Mouse (Mus musculus): ENCODE data around the gene Slc2a12. TPM values are rescaled to one million over a fixed set of nuclear protein-coding genes. Genes with fewer than 3 reads are reported as not detected.
A peak's percentile ranks its signal among the peaks of the same experiment; 100 is the strongest.

The Slc2a12 gene
- total RNA-seq, 4 experiments from 2014 or later: 3.0 to 4.3 (median 3.9) TPM

GRCm38 (mm10) chr10:22726295-22726694 lies 81.5 kb downstream of the Slc2a12 start:
- DNase-seq (ENCODE audit: low spot score in 2 of 2): no peak

- DNase-seq (ENCODE audit: low spot score in 2 of 2): no peak
These were observed 83.4 kb downstream of the Slc2a12 start for GRCm38 (mm10) chr10:22728257-22728656.

GRCm38 (mm10) chr10:22730266-22730991 lies 85.6 kb downstream of the Slc2a12 start:
- peak in 1 of 2 experiments; percentile 37 for DNase-seq (ENCODE audit: low spot score in 2 of 2)

GRCm38 (mm10) chr10:22730992-22731271 lies 86.1 kb downstream of the Slc2a12 start:
- no peak for DNase-seq (ENCODE audit: low spot score in 2 of 2)

DNA sequence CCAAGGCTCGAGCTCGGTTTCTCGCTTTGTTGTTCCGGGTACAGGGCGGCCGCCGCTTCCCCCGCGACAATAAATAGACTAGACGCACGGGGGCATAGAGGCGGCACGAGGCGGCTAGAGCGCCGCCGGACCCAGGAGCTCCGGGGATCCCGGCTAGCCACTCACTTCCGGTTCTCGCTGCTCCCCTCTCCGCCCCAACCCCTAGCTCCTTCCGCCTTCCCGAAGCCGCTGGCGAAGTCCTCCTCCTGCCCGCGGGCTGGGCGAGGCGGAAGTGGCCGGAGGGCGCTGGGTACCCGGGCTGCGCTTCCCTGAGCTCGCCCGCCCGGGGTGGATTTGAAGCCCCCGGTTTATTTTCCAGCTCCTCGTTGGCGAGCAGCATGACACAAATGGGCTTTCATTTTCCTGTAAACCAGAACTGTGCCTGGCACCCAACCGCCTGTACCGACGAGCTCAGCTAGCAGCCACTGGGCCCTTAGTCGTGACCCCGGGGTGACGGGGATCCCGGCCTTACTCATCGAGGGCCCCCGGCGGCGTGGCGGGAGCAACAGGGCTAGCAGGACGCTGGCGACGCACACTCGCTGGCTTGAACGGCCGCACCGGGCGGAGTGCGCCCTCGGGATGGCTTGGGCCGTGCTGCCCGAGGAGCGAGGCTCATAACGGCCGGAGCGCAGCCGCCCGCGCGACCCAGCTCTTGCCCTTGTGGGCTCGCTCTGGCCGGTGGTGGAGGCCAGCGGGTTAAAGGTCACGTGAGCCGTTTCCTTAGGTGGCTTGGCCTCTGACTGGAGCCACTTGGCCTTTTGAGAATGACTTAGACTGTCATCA lies 86.7 kb downstream of the Slc2a12 start, which contains the start of gene Tbpl1:
Tbpl1 (minus strand) TSS at position 667 of the 822 bp plus-strand sequence.
- peak; percentile 85 to 96 for DNase-seq (ENCODE audit: low spot score in 2 of 2)

GRCm38 (mm10) chr10:22732181-22732580 lies 87.4 kb downstream of the Slc2a12 start:
- DNase-seq (ENCODE audit: low spot score in 2 of 2): no peak

DNA sequence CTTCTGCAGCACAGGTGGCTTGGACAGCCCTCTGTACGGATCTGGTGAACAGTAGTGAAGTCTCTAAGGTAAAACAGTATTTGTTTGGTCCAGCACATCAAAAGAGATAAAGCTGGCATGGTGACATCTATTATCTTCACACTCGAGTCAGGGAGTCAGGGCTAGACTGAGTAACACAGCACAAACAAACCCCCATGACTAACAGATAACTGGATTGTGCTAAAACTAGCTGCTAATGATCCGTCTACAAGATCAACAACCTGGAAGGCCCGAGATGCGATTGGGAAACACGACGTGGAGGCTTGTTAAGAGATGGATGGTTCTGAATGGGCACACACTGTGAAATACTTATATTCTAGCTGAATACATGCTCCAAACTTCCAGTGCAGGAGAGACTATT lies 101.1 kb downstream of the Slc2a12 start:
- DNase-seq (ENCODE audit: low spot score in 2 of 2): no peak

DNA sequence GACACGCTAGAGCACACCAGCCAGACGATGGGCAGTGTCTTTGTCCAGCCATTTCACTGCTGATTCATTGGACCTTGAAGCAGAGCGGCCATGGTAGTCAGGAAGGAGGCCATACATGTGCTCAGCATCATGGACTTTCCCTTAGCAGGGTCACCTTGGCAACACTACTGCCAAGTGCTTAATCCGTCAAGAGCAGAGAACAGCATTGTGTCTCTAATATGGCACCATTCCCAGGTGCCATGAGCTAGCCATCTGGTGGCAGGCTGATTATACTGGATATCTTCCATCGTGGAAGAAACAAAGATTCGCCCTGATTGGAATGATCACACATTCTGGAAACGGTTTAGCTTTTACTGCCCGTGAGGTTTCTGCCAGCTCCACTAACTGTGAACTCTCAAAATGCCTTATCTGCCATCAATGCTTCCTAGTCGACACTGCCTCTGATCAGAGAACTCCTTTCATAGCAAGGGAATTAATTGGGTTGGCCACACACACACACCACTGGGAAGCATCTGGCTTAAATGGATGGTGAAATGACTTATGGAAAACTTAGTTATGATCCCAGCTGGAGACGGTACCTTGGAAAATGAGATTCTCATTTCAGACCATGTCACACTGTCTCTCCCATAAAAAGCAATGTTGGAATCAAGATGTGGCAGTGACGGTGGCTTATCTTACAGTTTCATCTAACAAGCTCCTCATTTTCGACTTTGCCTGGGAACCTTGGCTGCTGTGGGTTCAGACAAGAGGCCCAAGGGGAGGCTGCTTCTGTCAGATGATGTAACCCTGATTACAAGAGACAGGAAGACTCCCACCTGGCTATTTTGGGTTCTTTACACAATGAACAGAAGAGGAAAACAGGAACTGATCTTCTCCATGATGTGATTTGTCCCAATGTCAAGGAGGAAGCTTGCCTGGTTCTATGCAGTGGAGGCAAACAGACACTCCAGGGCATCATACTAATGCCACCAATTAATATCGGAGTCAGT lies 101.8 kb downstream of the Slc2a12 start:
- DNase-seq (ENCODE audit: low spot score in 2 of 2): peak in 1 of 2 experiments; percentile 33

DNA sequence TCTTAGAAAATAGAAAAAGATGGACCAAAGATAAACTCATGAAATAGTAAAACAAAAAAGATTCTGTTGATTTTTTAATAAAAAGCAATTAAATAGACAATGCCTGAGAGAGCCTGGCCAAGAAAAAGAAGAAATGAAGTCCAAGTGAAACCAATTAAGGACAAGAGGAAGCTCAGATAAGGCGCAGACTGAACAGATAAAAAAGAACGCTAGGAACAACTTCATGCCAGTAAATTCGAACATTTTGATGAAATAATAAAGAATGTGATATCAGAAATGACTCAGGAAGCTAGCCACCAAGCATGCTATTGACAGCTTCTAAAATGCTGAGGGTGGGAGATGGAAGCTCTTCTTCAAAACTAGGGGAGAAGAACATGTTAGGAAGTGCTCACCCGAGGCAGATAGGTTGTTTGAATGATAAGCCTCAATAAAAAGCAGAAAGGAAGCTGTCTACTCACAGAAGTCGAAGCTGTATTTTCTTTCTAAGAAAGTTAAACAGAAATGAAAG lies 106.4 kb downstream of the Slc2a12 start:
- DNase-seq (ENCODE audit: low spot score in 2 of 2): no peak

Small RNA genes within 50 kb of the gene (microRNA-seq; reads per million reads assigned to microRNA genes)
- 0 reads per million in 2 experiments for gene Mir7663

Other genes with a start within 250 kb of the Slc2a12 start
- 10 to 100 TPM; 58.7 to 66.0 (median 62.0) TPM for gene Tbpl1, start 86.9 kb downstream of the Slc2a12 start, total RNA-seq (2022)
- not detected for gene Tcf21, start 175.2 kb downstream of the Slc2a12 start, total RNA-seq (2022)

All from left cerebral cortex, adult 8-10 months (tissue).